Mouse (Mus musculus): Measurements from ENCODE around the gene Wdr86. TPM values are rescaled to one million over a fixed set of nuclear protein-coding genes. Genes with fewer than 3 reads are reported as not detected.

Wdr86 gene
- total and polyA plus RNA-seq, 2 experiments from 2014 or later: 2.8 to 5.1 TPM

DNA sequence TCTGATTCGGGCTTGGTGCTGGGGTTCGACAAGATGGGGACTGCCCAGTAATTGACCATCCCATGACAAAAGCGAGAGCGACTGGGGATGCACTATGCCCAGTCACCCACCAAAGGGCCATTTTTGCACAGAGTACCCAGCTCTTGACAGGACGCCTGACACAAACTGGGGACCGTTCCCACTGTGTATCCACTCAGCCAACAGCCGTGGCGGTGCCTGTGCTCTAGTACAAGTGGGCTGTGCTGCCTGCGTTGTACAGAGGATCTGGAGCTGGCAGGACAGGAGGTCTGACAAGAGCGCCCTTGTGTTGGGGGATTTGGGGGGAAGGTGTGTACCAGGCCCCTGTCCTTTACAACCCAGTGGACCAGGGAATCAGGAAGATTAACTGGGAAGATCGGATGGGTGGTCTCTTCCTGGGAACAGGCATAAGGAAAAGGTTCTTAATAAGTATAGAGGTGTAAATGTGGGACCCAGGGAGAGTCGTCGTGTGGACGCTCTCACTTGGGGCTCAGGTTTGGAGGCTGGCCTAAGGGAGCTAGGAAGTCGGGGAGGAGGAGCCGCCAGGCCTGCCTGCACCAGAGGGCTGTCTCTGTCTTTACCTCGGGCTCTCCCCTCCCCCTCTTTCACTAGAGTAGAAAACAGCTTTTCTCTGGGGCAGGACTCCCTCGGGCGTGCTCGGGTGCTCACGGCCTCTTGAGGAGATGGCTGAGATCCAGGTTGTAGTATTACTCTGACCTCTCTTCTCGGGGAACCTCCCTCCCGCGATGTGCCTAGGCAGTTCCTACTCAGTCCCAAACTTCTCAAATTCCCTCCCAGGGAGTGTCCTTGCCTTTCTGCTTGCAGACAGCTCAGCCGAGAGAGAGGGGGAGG, 21.0 kb upstream of the Wdr86 start:
- Histone ChIP-seq H3K9me3 (replicated peaks; ENCODE audit: control insufficient read depth, low read length) (no peaks in the 10 kb centered on the region), H3K4me2 (ENCODE audit: low read depth, low read length) (peak overlapping the region; percentile 69), H3K9ac (replicated peaks; ENCODE audit: low read depth, low read length) (peak overlapping the region; percentile 78), H3K4me1 (ENCODE audit: control insufficient read depth, insufficient read depth) (peaks cover 11% of the 10 kb centered on the region), H3K27me3 (ENCODE audit: control insufficient read depth, insufficient read depth, low read length) (no peaks in the 10 kb centered on the region), H3K27ac (ENCODE audit: low read depth) (peak overlapping the region; percentile 92), H3K4me3 (ENCODE audit: low read depth, low read length) (peak overlapping the region; percentile 54), H3K36me3 (replicated peaks; ENCODE audit: control insufficient read depth, insufficient read depth, low read length) (no peaks in the 10 kb centered on the region)
- ATAC-seq (ENCODE audit: insufficient read depth, low read depth): peak; percentile 52
- peak; percentile 79 for DNase-seq (ENCODE audit: low spot score)
- 3% methylated on average over 25 of the region's 25 CpGs for WGBS
- TF ChIP-seq CTCF (IDR thresholded peaks at IDR 0.05; ENCODE audit: low read depth) (no peak), EP300 (IDR thresholded peaks at IDR 0.05; ENCODE audit: low read depth) (no peak)

DNA sequence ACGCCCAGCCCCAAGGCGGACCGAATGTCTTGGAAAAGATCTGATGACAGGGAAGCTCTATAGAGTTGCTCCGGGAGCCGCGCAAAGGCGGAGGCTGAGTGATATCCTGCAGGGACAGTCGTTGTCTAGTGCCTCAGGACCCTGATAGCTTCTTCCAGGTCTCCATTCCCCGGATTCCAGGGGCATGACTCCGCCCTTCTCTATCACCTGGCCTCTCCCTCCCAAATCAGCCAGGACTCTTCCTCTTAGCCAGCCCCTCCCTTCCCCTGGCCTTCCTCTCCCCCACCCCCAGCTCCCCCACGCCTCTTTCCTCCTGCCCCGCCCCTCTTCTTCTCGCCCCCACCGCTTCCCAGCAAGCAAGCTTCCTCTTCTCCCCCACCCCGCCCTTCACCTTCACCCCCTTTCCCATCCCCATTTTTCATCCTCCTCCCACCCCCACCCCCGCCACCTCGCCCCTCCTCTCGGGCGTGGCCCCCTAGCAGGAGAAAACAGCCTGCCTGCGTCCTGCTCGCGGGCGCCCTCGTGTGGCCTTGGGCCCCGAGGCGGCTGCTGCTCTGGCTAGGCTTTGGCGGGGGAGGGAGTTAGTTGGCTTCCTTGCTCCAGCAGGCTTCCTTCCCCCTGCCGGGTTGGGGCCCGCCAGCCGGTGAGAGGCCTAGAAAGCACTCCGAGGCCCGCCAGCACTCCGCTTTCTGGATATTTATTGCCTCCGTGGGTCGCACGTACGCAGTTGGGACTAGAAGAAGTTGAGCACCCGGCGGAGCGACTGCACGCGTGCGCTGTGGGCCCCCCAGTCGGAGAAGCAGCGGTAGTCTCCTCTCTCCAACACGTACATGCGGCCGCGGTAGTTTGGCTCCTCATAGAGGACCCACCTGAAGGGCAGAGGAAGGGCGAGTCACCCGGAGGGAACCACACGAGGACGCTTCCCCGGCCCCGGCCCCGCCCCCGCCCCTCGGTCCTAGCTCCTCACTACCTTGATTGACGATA, 20.1 kb upstream of the Wdr86 start:
- peaks cover 11% of the 10 kb centered on the region for H3K4me1 ChIP-seq (ENCODE audit: control insufficient read depth, insufficient read depth)
- peak overlapping the region; percentile 78 for H3K9ac ChIP-seq (replicated peaks; ENCODE audit: low read depth, low read length)
- DNase-seq (ENCODE audit: low spot score) (peak; percentile 94), ATAC-seq (ENCODE audit: insufficient read depth, low read depth) (peak; percentile 87)
- TF ChIP-seq CTCF (IDR thresholded peaks at IDR 0.05; ENCODE audit: low read depth): peak; percentile 94
- 0 out of 2 replicates have a peak, but pooled peaks have one; percentile 15 for TF ChIP-seq EP300 (IDR thresholded peaks at IDR 0.05; ENCODE audit: low read depth)
- H3K4me3 ChIP-seq (ENCODE audit: low read depth, low read length): peak overlapping the region; percentile 54
- H3K27me3 ChIP-seq (ENCODE audit: control insufficient read depth, insufficient read depth, low read length): no peaks in the 10 kb centered on the region
- no peaks in the 10 kb centered on the region for H3K36me3 ChIP-seq (replicated peaks; ENCODE audit: control insufficient read depth, insufficient read depth, low read length)
- WGBS: 1% methylated on average over 55 of the region's 59 CpGs
- no peaks in the 10 kb centered on the region for H3K9me3 ChIP-seq (replicated peaks; ENCODE audit: control insufficient read depth, low read length)
- H3K4me2 ChIP-seq (ENCODE audit: low read depth, low read length): peak overlapping the region; percentile 69
- H3K27ac ChIP-seq (ENCODE audit: low read depth): peak overlapping the region; percentile 92

DNA sequence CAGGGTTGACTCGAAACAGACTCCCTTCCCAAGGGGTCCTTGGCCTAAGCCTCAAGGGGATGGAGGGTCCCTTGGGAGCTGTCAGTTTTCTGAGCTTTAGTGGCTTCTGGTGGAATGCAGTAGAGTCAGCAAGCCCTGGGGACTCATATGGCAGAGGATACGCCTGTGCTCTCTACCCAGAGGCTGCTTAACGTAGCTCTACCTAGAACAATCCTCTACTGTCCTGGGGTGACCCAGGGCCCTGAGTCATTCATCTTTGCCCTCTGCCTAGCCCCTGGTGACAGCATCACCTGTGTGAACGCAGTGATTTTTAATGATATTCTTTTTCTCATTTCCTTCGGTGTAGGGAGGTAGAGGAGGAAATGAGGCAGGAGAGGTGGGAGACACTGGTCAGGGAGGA, 19.2 kb upstream of the Wdr86 start:
- DNase-seq (ENCODE audit: low spot score) (no peak), ATAC-seq (ENCODE audit: insufficient read depth, low read depth) (no peak)
- peak overlapping the region; percentile 92 for H3K27ac ChIP-seq (ENCODE audit: low read depth)
- H3K27me3 ChIP-seq (ENCODE audit: control insufficient read depth, insufficient read depth, low read length): no peaks in the 10 kb centered on the region
- no peaks in the 10 kb centered on the region for H3K9me3 ChIP-seq (replicated peaks; ENCODE audit: control insufficient read depth, low read length)
- 60% methylated on average over 5 of the region's 5 CpGs for WGBS
- H3K9ac ChIP-seq (replicated peaks; ENCODE audit: low read depth, low read length): no peak overlapping the region
- H3K4me1 ChIP-seq (ENCODE audit: control insufficient read depth, insufficient read depth): peaks cover 11% of the 10 kb centered on the region
- no peak for TF ChIP-seq EP300 (IDR thresholded peaks at IDR 0.05; ENCODE audit: low read depth)
- TF ChIP-seq CTCF (IDR thresholded peaks at IDR 0.05; ENCODE audit: low read depth): no peak
- 0 out of 2 replicates have a peak overlapping the region, but pooled peaks have one; percentile 54 for H3K4me3 ChIP-seq (ENCODE audit: low read depth, low read length)
- peak overlapping the region; percentile 69 for H3K4me2 ChIP-seq (ENCODE audit: low read depth, low read length)
- H3K36me3 ChIP-seq (replicated peaks; ENCODE audit: control insufficient read depth, insufficient read depth, low read length): no peaks in the 10 kb centered on the region

DNA sequence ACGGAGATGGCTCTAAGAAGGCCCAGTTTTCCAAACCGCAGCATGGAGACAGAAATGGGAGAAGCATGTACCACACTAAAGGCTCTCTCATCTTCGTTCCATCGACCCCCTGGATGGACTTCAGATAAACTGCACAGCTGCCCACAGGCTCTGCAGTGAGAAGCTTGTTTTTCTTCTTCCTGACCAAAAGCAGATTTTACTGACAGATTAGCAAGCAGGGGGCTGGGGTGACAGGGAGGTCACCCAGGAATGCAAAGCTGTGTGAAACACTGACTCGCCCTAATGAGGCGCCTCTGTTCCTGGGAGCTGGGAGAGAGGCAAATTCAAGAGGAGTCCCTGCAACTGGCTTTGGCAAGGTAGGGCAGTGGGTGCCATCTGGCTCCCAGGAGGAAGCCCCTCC, 17.0 kb upstream of the Wdr86 start:
- Histone ChIP-seq H3K27ac (ENCODE audit: low read depth) (no peak overlapping the region), H3K4me3 (ENCODE audit: low read depth, low read length) (no peak overlapping the region), H3K27me3 (ENCODE audit: control insufficient read depth, insufficient read depth, low read length) (no peaks in the 10 kb centered on the region), H3K4me2 (ENCODE audit: low read depth, low read length) (no peak overlapping the region), H3K36me3 (replicated peaks; ENCODE audit: control insufficient read depth, insufficient read depth, low read length) (no peaks in the 10 kb centered on the region), H3K9ac (replicated peaks; ENCODE audit: low read depth, low read length) (no peak overlapping the region), H3K4me1 (ENCODE audit: control insufficient read depth, insufficient read depth) (peaks cover 11% of the 10 kb centered on the region), H3K9me3 (replicated peaks; ENCODE audit: control insufficient read depth, low read length) (no peaks in the 10 kb centered on the region)
- DNase-seq (ENCODE audit: low spot score) (no peak), ATAC-seq (ENCODE audit: insufficient read depth, low read depth) (no peak)
- no peak for TF ChIP-seq CTCF (IDR thresholded peaks at IDR 0.05; ENCODE audit: low read depth)
- TF ChIP-seq EP300 (IDR thresholded peaks at IDR 0.05; ENCODE audit: low read depth): no peak
- WGBS: 33% methylated on average over 6 of the region's 6 CpGs

DNA sequence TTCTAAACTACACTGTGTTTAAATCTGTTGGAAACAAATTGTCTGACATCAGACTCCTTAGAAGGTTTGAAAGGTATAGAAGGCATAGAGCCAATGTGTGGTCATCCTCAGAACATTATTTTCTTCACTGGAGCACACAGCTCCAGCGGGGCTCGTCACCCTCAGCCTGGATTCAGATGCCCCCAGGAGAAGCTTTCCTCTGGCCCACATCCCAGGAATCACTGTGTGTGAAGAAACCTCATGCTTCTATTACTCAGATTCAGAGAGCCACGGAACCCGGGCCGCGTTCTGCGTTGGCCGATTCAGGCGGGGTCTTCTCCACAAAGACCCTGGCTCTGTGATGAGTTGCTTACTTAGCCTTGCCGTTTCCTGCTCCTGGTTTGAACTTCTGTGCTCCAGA, 13.4 kb upstream of the Wdr86 start:
- 82% methylated on average over 10 of the region's 10 CpGs for WGBS
- peaks cover 3% of the 10 kb centered on the region; the same call in 1 of the 2 replicates for H3K4me1 ChIP-seq (ENCODE audit: control insufficient read depth, insufficient read depth)

More for the DNA sequence above, 13.4 kb upstream of the Wdr86 start:
- H3K9me3 ChIP-seq (replicated peaks; ENCODE audit: control insufficient read depth, low read length): no peaks in the 10 kb centered on the region
- ATAC-seq (ENCODE audit: insufficient read depth, low read depth): no peak
- H3K4me3 ChIP-seq (ENCODE audit: low read depth, low read length): no peak overlapping the region
- H3K4me2 ChIP-seq (ENCODE audit: low read depth, low read length): no peak overlapping the region
- no peaks in the 10 kb centered on the region for H3K36me3 ChIP-seq (replicated peaks; ENCODE audit: control insufficient read depth, insufficient read depth, low read length)
- H3K27me3 ChIP-seq (ENCODE audit: control insufficient read depth, insufficient read depth, low read length): no peaks in the 10 kb centered on the region
- DNase-seq (ENCODE audit: low spot score): no peak
- TF ChIP-seq EP300 (IDR thresholded peaks at IDR 0.05; ENCODE audit: low read depth) (no peak), CTCF (IDR thresholded peaks at IDR 0.05; ENCODE audit: low read depth) (no peak)
- no peak overlapping the region for H3K9ac ChIP-seq (replicated peaks; ENCODE audit: low read depth, low read length)
- no peak overlapping the region for H3K27ac ChIP-seq (ENCODE audit: low read depth)
